Mouse (Mus musculus) WW6 (cell line): ENCODE results near the gene Sumo1.

Experiments used
- DNase-seq: peaks from one replicate; pipeline ENCODE4 v3.0.0-alpha.2; 2013; ENCODE audit warnings: low read depth, low spot score

Sumo1 gene

DNA sequence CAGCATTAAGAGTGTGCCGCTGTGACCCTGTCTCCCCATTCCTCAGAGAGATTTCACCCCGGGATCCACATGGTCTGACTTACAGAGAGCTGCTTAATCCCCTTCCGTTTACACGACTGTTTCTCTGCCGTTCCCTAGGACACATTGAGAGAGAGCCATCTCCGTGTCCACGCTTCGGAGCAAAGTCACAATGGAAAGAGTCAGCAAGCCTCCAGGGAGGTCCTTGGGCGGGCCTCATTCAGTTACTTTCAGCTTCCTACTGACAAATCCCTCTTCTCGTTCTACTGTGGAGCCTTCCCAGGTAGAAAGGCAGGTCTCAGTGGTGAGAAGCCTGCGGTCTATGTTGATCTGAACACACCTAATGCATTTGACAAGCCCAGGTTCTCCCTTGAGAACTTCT, 119.6 kb downstream of the Sumo1 start:
- no peak for DNase-seq

DNA sequence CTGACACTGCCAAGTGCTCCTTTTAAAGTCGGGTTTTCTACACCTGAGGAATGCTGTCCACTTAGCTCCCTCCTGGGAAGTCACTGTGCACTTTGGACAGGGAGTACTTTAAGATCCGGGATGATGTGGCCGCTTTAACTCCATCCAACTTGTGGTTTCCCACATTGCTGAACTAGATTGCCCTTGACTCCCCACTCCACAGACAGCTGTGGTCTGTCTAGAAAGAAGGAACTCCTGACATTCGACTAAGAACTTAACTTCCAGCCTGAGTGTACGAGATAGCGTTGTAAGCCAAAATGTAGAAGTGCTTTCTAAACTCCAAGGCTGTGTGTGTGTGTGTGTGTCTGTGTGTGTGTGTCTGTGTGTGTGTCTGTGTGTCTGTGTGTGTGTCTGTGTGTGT, 120.4 kb downstream of the Sumo1 start:
- no peak for DNase-seq

DNA sequence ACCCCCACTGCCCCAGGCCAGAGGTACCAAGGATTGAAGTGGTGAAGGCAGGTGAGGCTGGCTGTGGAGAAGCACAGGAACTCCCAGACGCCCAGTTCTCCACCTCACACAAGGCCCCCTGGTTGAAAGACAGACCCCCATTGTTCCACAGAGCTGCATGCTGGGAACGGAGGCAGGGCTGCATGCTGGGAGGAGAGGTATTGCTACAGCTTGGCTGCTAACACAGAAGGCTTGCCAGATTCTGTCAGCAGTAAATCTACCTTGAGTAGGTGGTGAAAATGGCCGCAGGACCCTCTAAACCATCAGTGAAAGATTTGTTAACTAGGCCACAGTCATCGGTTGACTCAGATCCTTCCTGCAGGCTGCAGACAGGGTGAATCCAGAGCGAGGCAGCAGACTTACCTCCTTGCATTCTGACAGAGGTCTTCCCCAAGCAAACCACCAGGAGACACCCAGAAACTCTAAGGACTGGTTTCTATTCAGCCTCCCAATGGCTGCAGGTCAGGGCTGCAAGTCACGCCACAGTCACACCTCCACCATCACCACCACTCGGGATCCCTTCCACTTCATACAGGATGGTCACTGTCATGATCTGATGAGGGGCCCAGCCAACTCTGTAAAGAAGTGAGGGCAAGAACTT, 121.5 kb downstream of the Sumo1 start:
- DNase-seq, result no peak

DNA sequence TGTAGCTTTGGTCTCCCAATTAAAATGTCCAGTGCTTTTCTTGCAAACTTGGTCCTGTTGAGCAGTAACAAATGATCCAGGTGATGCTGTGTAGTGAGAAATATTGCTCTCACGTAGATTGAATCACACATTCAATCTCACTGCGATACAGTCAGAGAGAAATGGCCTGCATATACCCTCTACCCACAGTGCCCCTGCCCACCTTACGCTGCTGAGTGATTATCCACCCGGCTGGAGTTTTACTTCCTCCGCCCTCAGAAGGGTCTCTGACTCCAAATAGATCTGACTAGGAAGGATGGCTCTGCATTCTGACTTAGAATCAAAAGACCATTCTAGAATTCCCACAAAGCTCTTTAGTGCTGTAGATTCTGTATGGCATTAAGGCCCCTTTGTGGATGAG, 122.1 kb downstream of the Sumo1 start:
- DNase-seq, result no peak

DNA sequence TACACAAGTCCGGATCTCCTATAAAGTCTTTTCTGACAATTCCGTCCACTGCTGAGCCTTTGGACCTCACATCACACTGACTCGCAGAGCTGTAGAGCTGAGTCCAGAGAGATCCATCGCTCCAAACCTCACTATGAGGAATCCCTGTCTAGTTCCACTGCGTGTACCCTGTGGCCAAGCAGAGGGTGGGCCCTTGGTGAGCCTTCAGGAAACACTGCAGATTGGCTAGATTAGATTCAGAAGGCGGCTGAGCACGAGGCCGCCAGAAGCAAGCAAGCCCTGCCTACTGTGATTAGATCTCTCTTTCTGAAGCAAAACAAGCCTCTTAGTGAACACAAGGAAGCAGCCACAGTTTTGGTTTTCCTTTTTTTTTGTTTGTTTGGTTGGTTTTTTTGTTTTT, 126.7 kb downstream of the Sumo1 start:
- no peak for DNase-seq

DNA sequence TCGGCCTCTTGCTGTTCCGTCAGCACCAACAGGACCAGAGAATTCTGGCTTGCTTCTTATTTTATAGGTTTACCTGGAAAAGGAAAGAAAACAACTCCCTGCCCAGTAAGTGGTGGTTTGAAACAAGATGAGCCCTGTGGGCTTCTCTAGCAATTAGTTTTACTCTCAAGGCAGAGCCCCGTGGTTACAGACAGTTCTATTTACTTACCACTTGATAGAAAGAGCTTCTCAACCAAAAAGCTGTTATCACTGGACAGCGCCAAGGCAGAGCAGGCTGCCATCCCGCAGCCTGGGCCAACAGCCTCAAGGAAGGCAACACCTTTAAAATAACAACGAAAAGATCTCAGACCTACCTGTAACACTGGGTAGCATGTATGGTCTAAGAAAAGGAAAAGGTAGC, 128.4 kb downstream of the Sumo1 start:
- no peak for DNase-seq

DNA sequence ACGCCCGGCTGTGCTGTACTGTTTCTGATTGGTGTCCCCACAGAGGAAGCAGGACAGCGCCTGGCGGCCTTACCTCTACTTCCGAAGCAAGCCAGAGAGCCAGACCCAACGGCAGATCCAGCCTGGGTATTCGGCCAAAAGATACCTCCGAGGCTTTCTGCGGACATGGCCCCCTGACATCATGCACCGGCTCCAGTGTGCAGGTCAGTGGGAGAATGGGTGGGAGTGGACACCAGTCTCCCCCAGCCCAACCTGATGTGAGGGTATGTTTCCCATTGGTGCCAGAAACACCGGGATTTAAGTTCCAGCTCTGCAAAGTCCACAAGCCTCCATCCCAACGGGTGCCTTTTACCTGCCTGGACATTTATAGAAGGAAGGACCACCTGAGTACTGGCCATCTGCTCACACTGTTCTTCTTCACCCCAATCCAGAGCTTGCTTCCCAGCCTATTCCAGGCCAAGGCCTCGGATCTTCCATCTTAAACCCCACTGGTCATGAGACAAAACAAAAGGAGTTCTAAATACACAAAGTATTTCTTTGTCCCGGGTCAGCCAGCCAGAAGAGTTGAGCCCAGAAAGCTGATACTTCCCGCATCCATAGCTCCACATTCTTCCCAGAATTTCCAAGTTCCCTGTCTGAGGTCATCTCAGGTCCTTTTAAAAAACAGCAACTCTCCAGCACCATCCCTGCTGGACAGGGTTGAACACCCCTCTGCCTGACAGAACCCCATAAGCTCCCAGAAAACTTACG, 129.2 kb downstream of the Sumo1 start:
- no peak for DNase-seq

DNA sequence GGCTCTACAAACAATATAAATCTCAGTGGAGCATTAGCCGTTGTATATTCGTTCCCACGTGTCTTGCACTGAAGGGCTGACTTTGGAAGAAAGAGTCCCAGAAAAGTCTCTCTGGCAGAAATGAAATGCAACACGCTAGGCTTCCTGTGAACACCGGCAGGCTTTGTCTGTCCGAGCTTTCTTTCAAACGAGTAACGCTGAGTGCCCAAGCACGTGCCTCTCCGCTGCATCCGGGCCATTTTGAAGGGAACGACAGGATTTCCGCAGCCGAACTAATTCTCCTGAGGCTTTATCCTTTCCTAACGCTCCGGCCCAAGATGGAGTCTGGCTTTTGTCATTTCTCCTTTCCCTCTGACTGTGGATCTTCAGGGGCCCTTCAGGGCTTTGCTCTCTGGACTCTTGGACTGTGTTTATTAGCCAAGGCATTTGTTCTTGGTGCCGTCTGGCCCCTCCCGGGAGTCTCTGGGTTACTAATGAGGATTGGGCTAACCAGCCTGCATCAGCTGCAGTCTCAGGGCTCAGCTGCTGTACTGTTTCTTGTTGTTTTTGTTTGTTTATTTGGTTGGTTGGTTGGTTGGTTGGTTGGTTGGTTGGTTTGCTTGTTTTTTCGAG, 130.0 kb downstream of the Sumo1 start:
- DNase-seq, result no peak

DNA sequence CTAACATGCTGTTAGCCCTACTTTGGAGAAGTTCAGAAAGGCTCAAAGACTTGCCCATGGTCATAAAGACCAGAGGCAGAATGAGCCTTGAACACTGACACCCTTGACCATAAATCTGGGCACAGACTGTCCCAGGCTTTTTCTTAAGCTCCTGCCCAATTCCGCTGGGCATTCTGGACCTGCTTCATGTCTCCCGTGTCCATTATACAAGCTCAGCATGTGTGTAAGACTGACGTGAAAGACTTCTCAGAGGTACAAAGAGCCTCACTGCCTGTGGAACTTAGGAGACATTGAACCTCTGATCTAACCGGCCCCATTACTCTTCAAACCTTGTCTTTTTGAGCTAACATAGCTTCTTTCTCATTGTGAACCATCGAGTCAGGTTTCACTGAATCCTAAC, 132.3 kb downstream of the Sumo1 start:
- DNase-seq, result no peak
